Mouse (Mus musculus): ENCODE data around the gene Nphs1. TPM values are rescaled to one million over a fixed set of nuclear protein-coding genes. Genes with fewer than 3 reads are reported as not detected.
"Not testable (repeated sequence)": the region's sequence is repeated elsewhere in the genome, so short reads cannot be mapped to it uniquely, and the experiment has no call there.

The Nphs1 gene
- total RNA-seq, 2 experiments from 2014 or later, result 0.08 to 7.1 TPM

DNA sequence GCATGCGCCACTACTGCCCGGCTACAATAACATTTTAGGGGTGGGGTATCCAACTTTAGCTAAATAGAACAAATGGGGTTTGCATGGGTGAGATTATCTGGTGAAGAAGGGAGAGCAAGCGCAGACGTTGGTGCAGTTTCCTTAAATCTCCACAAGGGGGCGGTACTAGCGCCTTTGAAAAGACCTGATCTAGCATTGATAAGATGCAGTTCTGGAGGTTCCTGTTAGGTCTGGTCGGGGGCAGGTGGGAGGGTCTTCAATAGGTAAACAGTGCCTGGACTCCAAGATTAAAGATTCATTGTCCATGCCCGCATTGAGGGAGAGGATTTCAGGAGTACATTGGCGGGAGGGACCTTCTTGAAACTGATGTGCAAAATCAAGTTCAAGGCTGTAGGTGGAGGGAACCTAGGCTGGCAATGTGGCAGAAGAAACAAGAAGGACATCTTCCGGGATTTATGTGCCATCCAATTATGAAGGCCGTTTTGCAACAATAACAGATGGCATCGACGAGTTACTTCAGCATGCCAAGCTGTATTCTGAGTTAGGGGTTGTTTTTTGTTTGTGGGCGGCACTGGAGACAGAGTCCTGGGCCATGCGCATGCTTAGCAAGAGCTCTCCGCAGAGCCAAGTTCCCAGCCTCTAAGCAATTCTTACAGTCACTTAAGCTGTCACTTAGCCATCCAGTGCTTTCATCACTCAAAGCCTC lies 32.3 kb downstream of the Nphs1 start:
- no peak for DNase-seq (ENCODE audit: low spot score in 2 of 2)

DNA sequence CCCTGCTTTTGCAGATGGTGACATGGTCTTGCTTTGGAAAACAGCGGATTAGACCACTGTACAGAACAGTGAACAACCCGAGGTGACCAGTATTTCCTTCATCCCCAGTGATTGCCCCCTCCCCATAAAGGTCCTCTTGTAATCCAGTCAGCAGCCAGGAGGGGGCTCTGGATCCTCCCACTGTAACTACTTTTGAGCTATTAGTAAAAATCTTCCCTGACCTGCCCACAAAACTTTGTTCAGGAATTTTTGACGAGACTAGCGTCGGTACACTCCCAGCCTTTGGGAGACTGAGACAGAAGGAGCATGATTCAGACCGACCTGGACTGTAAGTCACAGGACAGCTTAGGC lies 32.8 kb downstream of the Nphs1 start:
- DNase-seq (ENCODE audit: low spot score in 2 of 2), result no peak

DNA sequence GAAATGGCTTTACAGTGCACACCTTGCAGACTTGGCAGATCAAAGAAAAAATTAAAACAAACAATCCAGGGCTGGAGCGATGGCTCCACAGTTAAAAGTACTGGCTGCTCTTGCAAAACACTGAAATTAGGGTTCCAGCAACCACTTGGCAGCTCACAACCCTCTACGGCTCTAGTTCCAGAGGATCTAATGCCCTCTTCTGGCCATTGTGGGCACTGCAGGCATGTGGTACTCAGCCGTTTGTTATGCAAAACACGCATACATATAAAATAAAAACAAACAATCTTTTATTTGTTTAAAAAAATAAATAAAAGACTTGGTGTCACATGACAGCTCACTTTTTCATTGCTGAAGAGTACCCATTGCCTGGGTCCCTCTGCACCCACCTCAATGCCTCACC lies 34.6 kb downstream of the Nphs1 start:
- DNase-seq (ENCODE audit: low spot score in 2 of 2), result peak; percentile 47 to 57

DNA sequence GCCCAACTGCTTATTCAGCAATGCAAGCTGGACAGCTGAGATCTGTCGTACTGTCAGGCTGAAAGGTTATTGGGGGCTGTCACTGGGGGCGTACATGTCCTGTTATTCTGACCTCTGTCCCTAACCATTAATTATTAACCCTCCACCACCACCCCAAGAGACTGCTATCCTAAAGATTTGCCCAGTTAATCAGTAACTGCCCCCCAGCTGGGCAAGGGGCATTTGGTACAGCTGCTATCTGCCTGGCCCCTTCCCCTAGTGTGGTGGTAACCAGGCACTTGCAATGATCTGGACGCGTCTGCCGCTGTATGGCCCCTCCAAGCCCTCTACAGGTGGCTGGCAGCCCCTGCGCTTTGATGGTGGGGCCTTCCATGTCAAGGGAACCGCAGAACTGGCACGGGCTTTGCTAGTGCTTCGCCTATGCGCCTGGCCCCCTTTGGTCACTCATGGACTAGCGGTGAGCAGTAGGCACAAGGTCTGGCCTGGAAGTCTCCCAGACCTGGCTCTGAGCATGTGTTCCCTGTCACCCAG lies 35.4 kb downstream of the Nphs1 start, which contains the start of gene Prodh2:
Prodh2 (plus strand) TSS at position 222 of the 531 bp plus-strand sequence.
- DNase-seq (ENCODE audit: low spot score in 2 of 2), result no peak

DNA sequence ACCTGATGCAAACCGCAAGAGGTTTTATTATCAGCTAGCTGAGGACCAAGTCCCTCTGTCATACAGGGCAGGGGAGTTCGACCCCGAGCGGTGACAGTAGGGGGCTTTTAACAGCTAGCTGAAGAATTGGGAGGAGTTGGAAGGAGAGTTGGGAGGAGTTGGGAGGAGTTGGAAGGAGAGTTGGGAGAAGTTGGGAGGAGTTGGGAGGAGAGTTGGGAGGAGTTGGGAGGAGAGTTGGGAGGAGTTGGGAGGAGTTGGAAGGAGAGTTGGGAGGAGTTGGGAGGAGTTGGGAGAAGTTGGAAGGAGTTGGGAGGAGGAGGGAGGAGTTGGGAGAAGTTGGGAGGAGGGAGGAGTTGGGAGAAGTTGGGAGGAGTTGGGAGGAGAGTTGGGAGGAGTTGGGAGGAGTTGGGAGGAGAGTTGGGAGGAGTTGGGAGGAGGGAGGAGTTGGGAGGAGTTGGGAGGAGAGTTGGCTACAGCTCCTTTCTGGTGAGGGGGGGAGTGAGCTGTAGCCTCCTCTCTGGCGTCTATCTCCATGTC lies 37.5 kb downstream of the Nphs1 start:
- DNase-seq (ENCODE audit: low spot score in 2 of 2), result not testable (repeated sequence)

DNA sequence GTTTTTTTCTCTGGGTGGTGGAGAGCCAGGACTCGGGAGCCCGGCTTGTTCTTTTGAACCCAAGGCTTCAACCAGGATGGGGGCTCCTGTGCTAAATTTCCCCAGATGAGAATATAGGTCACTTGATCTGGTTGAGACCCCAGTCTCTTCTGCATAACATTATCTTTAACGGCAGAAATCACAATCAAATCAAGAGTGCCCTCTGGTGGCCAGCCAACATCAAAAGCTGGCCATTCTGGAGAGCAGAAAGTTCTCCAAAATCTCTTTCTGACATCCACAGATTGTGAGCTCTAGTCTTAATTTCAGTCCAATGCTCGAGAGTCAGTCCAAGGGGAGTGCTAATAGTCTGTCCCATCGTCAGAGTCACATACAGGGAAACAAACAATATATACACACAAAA lies 43.0 kb downstream of the Nphs1 start:
- not testable (repeated sequence) for DNase-seq (ENCODE audit: low spot score in 2 of 2)

DNA sequence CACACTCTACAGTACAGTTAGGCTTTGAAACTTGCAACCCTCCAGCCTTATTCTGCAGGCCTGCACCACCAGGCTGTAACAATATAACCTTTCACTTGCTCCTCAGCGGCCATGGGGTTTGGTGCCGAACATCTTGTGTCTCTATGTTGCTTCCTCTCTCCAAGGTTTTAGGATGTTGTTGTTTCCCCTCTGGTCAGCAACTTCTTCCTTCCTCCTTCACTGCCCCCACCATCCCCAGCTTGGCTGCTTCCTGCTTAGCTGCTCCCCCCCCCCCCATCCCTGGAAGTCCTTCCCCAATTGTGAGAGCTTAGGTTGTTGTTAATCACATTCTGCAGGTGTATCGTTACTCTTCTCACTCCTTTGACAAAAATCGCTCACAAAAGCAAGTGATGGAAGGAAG lies 49.9 kb downstream of the Nphs1 start:
- DNase-seq (ENCODE audit: low spot score in 2 of 2), result no peak

DNA sequence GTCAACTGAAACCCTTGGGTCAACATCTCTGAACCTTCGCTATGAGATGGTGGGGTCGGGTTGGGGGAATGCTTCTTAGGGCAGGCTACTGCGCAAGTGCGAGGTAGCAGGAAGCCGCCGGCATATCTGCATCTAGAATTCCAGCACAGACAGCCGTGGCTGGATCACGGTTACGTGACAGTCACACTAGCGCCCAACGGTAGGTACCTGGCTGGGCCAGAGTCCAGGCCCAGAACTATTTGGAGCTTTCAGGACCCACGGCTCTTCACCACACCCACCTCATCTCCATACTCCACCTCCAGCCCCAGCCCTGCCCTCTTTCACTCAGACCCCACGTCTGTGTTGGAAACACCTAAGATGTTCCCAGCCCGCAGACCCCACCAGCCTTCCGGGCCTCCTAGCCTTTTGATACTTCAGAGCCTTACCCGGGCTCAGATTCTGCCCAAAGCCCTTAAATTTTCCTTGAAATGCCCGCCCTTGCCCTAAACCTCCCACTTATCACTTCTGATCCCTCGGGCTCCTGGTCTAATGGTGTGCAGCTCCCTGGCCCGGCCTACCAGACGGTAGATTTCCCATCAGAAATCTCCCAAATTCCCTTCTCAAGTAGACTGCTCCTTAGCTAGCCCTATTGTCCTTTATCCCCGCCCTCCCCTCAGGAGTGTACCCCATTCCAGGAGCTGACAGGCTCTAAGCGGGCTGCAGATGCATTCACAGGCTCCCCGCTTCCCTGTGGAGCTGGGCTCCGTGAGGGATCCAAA lies 57.1 kb downstream of the Nphs1 start:
- DNase-seq (ENCODE audit: low spot score in 2 of 2), result no peak

DNA sequence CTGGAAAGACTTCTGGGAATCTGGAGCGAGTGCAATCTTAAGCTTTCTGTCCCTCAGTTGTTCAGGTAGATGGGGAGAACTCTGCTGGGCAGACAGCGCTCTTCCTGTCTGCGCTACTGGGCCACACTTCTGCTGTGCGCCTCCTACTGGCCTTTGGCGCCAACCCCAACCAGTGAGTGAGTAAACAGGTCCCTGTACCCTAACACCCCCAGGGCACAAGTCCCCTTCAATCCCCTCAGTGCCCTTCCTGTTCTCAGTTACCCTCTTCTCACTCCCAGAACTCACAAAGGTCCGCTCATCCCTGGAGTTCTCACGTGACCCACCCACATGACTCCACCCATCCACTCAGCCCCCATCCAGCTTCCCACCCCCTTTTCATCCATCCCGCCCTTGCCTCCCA lies 60.2 kb downstream of the Nphs1 start:
- DNase-seq (ENCODE audit: low spot score in 2 of 2), result no peak

DNA sequence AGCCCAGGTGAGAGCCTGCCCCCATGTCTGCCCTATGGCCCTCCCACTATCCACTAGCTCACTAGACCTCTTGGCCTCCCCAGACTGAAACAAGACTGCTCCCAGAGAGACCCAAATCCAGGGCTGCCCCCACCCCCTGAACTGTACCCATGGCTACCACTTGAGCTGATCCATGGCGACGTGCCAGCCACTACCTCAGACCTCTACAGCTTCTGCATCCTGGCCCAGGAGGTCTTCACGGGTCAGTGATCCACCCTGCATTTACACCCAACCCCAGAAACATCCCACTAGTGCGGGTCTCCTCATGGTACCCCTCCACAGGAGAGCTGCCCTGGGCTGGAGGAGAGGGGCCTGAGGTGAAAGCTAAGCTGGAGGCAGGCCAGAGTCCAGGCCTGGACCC lies 62.3 kb downstream of the Nphs1 start:
- no peak for DNase-seq (ENCODE audit: low spot score in 2 of 2)

DNA sequence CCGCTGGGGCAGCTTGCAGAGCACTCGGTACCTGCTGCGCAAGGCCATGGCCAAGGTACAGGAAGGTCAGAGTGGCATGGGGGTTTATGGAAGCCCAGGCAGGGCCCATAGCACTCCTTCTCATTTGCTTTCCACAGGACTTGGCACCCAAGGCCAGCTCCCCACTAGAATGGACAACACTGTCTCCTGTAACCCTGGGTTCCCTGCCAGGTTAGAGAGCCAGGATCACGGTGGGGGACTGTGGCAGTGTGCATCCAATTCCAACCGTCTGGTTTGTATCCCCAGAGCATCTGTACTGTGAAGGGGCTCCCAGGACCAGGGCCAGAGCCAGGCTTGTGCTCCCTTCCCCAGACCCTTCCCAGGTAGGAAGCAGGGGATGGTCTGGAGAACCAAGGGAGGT lies 62.7 kb downstream of the Nphs1 start:
- DNase-seq (ENCODE audit: low spot score in 2 of 2), result no peak

DNA sequence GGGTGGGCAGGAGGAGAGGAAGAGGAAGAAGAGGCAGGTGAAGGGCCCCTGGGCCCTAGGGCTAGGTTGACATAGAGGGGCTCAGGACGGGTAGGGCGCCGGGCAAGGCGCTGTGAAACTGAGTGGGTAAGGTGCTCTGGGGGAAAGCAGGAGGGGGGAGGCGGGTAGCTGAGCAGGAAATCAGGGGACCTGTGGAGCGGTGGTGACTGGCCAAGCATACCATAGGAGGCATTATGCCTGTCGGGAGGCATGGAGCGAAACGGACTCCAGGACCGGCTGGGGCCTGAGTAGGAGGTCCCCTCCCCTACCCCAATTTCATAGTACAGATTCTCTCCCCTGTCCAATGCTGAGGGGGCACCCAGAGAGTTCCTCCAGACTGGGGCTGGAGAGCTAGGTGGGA lies 64.8 kb downstream of the Nphs1 start:
- DNase-seq (ENCODE audit: low spot score in 2 of 2), result no peak

DNA sequence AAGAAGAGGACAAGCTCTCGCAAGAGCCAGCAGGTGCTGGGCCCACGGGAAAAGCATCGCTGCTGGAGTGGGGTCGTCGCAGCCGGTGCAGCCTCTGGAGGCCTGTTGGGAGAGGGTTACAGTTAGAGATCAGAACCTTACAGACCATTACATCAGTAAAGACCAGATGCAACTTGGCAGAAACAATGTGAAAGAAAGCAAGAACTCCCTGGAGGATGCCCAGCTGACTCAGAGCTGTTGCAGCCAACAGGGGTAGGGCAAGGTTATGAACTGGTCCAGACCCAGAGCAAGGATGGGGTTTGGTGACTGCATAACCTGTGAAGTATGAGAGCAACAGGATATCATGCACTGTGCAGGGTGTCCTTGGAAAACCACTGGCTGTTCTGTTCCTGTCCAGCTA lies 66.4 kb downstream of the Nphs1 start:
- no peak for DNase-seq (ENCODE audit: low spot score in 2 of 2)

DNA sequence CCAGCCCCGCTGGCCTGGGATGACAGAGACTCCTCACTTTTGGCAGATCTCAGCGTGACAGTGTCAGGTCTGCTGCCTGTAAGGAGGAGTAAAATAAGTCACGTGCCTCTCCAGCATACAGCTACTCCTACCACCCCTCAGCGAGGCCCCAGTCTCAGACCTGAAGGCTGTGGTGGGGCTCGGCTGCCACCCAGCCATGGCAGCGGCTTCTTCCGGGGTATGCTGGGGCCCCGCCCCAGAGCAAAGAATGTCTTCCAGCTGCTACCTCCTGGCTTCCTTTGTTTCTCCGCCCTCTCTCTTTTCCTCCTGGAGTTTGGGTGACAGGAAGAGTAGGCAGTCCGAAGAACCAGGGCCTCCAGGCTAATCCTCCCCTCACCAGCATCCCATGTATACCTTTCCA lies 67.8 kb downstream of the Nphs1 start:
- no peak for DNase-seq (ENCODE audit: low spot score in 2 of 2)

DNA sequence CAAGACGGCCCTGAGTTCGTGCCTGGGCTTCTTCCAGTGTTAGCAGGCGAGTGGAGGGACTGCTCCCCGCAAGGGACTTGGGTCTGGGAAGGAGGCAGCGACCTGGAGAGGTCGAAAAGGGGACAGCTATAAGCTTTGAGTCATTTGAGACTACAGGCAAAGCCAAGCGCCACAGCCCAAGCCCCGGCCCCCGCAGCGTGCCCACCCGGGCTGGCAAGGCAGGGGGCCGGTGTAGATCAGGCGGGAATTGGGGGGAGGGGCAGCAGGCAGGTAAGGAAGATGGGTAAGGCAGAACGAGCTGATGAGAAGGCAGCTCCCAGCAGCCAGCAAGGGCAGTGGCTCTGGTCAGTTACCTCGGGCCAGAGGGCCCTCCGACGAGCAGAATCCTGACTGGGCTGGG lies 68.3 kb downstream of the Nphs1 start:
- DNase-seq (ENCODE audit: low spot score in 2 of 2), result no peak

DNA sequence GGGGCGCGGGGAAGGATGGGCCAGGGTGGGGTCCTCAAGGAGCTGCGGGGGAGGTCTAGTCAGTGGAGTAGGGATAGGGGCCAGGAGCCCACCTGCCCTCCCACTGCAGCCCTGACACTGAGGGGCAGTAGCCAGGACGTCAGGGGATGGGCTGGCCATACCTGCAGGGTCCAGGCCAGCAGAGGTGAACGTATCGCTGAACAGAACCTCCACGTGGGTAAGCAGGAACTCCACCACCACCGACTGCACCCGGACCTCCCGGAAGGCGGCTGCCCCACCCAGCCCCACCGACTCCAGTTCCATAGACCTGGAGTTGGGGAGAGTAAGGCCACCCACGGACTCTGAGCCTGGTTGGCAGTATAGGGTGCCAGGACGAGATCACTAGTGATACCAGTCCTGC lies 68.9 kb downstream of the Nphs1 start:
- DNase-seq (ENCODE audit: low spot score in 2 of 2), result no peak

DNA sequence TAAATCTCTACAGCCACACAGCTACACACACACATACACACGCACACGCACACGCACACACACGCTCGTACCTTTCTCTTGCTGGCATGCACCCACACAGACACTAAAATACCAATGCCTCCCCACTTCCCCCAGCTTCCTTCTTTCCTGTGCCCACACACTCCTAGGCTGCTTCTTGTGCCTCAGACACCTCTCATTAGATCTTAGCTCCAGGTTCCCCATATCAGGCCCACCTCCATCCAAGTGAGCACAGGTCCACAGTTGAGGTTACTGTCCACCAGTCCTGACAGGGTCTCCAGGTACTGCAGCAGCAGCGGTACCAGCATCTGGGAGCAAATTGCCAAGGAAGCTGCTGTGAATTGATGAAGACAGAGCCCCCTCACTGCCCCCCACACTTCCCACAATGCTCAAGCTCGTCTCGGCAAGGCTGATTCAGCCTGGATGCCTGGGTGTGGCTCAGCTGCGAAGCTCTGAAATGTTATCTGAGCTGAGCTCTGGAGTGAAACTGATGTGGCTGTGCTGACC lies 73.2 kb downstream of the Nphs1 start:
- no peak for DNase-seq (ENCODE audit: low spot score in 2 of 2)

DNA sequence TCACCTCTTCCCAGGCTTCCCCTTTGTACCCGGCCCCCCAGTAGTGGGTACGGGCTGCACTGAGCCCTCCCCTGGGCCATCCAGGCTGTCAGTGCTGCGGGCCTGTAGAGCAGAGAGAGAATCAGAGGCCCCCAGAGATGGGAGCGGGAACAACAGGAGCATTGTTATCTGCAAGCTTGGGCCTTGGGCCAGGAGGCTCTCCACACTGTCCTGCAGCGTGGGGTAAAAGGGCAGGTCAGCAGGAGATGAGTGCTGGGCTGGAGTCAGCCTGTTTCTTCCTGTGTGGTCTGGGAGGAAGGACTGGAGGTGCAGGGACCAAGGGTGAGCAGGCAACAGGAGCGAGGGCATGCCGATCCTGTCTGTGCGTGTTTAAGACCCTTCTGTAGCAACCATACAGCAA lies 74.8 kb downstream of the Nphs1 start:
- DNase-seq (ENCODE audit: low spot score in 2 of 2), result no peak

DNA sequence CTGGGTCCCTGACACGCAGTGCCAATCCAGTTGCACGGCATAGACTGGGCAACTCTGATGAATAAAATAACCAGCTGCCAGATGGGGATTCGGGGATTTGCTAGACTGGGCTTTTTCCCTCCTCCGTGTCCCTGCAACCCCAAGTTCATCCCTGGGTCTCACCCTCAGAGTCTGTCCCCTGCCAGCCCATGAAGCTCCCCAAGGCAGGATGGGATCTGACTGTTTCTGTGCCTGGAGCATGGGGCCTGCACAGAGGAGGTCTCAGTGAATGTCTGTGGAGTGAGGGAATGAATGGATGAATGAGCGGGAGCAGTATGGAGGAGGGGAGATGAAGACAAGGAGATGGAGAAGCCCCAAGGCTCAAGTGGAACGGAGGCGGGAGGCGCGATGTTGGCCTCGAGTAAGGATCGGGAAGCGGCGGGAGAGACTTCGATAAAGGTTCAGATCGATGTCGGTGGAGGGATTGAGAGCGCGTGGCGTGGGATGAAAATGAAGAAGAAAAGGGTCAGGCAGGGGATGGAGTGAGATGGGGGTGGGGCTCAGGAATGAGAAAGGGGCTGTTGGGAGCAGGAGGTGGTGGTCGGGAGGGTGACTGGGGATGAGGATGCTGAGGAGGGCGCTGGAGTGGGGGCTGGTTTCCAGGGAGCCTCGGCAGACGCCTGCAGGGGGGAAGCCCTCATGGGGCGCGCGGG lies 76.0 kb downstream of the Nphs1 start:
- no peak for DNase-seq (ENCODE audit: low spot score in 2 of 2)

DNA sequence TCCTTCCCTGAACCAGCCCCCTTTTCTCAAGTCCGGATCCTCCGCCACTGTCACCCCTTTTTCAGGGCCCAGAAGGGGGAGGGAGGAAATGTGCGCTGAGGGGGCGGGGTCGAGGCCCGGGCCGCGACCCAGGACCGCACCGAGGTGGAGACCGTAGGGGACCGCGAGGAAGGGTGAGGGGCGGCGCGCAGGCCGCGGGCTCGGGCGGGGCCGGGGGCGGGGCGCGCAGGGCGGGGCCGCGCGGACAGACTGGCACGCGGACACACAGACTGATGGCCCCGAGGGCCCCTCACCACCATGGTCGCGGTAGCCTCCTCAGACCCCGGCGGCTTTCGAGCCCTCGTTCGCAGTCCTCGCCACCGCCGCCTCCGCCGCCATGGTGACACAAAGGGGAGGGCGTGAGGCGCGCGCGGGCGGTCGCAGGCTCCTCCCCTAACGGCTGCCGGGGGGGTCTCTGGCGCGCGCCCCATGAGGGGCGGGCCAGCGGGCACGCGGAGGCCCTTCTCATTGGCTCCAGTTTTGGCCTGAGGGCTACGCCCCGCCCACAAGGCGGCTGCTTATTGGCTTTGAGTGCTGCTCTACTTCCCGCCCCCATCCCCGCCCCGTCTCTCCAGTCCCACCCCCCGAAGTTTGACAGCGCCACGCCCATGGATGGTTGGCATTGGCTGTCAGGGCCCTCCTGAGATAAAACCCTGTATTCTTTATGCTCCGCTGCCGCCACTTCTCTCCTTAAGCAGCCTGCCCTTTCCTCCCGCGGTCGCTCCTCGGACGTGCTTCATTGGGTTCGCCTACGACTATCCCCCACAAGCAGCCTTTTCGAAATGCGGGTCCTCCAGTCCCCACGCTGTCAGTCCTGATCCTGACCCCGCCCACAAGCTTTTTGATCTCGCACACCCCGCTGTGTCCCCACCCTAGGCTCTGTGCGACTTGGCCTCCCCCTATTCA lies 76.8 kb downstream of the Nphs1 start, which contains the start of gene Arhgap33:
Arhgap33 (minus strand) TSS at position 428 of the 945 bp plus-strand sequence.
- DNase-seq (ENCODE audit: low spot score in 2 of 2), result peak; percentile 83 to 88

Data from adrenal gland, postnatal 4 days (tissue).